Mouse (Mus musculus): ENCODE measurements around the gene Atp6v1g2. TPM values are rescaled to one million over a fixed set of nuclear protein-coding genes. Genes with fewer than 3 reads are reported as not detected.

Gene Atp6v1g2
- polyA plus RNA-seq, 1 experiment = 628 TPM

GRCm38 (mm10) chr17:35242015-35242941 is 8.8 kb downstream of the Atp6v1g2 start:
- Histone ChIP-seq H3K27me3 (ENCODE audit: control insufficient read depth, insufficient read depth, low read length) (no peaks in the 10 kb centered on the region), H3K27ac (ENCODE audit: insufficient read depth, low read length) (peak overlapping the region; percentile 91), H3K4me3 (replicated peaks; ENCODE audit: insufficient read depth, low read depth, low read length) (peak overlapping the region; percentile 77), H3K4me1 (ENCODE audit: control insufficient read depth, insufficient read depth, low read length) (peaks cover 27% of the 10 kb centered on the region)
- DNase-seq = peak; percentile 49 to 56
- under 1% methylated on average over 55 of the region's 55 CpGs for WGBS
- TF ChIP-seq POLR2A (IDR thresholded peaks at IDR 0.05; ENCODE audit: borderline replicate concordance, insufficient read depth, low read length) (peak; percentile 7; the same call in 1 of the 2 replicates), CTCF (IDR thresholded peaks at IDR 0.05; ENCODE audit: borderline replicate concordance, insufficient read depth, low read depth, low read length) (no peak)

GRCm38 (mm10) chr17:35243086-35243485 is 9.6 kb downstream of the Atp6v1g2 start:
- DNase-seq = peak; percentile 70 to 74
- no peak overlapping the region for H3K27ac ChIP-seq (ENCODE audit: insufficient read depth, low read length)
- under 1% methylated on average over 16 of the region's 16 CpGs for WGBS
- peak overlapping the region; percentile 77 for H3K4me3 ChIP-seq (replicated peaks; ENCODE audit: insufficient read depth, low read depth, low read length)
- peaks cover 25% of the 10 kb centered on the region for H3K4me1 ChIP-seq (ENCODE audit: control insufficient read depth, insufficient read depth, low read length)
- no peak for TF ChIP-seq POLR2A (IDR thresholded peaks at IDR 0.05; ENCODE audit: borderline replicate concordance, insufficient read depth, low read length)
- TF ChIP-seq CTCF (IDR thresholded peaks at IDR 0.05; ENCODE audit: borderline replicate concordance, insufficient read depth, low read depth, low read length) = no peak
- no peaks in the 10 kb centered on the region for H3K27me3 ChIP-seq (ENCODE audit: control insufficient read depth, insufficient read depth, low read length)

GRCm38 (mm10) chr17:35244999-35245398 is 11.5 kb downstream of the Atp6v1g2 start:
- Histone ChIP-seq H3K27me3 (ENCODE audit: control insufficient read depth, insufficient read depth, low read length) (no peaks in the 10 kb centered on the region), H3K27ac (ENCODE audit: insufficient read depth, low read length) (no peak overlapping the region), H3K4me1 (ENCODE audit: control insufficient read depth, insufficient read depth, low read length) (peaks cover 25% of the 10 kb centered on the region), H3K4me3 (replicated peaks; ENCODE audit: insufficient read depth, low read depth, low read length) (no peak overlapping the region)
- no peak for DNase-seq
- TF ChIP-seq CTCF (IDR thresholded peaks at IDR 0.05; ENCODE audit: borderline replicate concordance, insufficient read depth, low read depth, low read length) (no peak), POLR2A (IDR thresholded peaks at IDR 0.05; ENCODE audit: borderline replicate concordance, insufficient read depth, low read length) (no peak)
- WGBS = 37% methylated on average over 2 of the region's 2 CpGs

- H3K4me3 ChIP-seq (replicated peaks; ENCODE audit: insufficient read depth, low read depth, low read length) = no peak overlapping the region
- H3K27me3 ChIP-seq (ENCODE audit: control insufficient read depth, insufficient read depth, low read length) = no peaks in the 10 kb centered on the region
- peaks cover 24% of the 10 kb centered on the region for H3K4me1 ChIP-seq (ENCODE audit: control insufficient read depth, insufficient read depth, low read length)
- 59% methylated on average over 15 of the region's 15 CpGs for WGBS
- no peak for DNase-seq
- H3K27ac ChIP-seq (ENCODE audit: insufficient read depth, low read length) = no peak overlapping the region
- peak; percentile 48; the same call in 1 of the 2 replicates for TF ChIP-seq CTCF (IDR thresholded peaks at IDR 0.05; ENCODE audit: borderline replicate concordance, insufficient read depth, low read depth, low read length)
- TF ChIP-seq POLR2A (IDR thresholded peaks at IDR 0.05; ENCODE audit: borderline replicate concordance, insufficient read depth, low read length) = no peak
These were observed 12.5 kb downstream of the Atp6v1g2 start for GRCm38 (mm10) chr17:35245731-35246623.

DNA sequence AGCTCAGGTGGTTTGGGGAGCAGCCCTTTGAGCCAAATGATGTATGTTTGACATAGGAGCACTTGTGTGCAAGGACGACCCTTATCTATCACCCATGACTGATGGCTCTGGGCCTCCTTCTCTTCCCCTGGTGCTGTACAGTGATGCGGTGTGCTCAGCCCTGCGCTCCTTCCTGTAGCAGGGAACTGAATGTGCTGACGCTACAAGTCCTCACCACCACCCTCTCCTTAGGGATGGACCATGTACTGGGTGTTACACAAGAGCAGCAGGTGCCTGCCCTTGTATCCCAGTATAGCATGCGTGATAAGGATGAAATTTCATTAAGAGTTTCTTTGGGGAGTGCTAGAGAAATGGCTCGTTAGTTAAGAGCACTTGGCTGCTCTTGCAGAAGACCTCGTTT is 13.7 kb downstream of the Atp6v1g2 start:
- Histone ChIP-seq H3K27ac (ENCODE audit: insufficient read depth, low read length) (no peak overlapping the region), H3K4me1 (ENCODE audit: control insufficient read depth, insufficient read depth, low read length) (peaks cover 28% of the 10 kb centered on the region), H3K4me3 (replicated peaks; ENCODE audit: insufficient read depth, low read depth, low read length) (no peak overlapping the region), H3K27me3 (ENCODE audit: control insufficient read depth, insufficient read depth, low read length) (no peaks in the 10 kb centered on the region)
- DNase-seq = no peak
- 78% methylated on average over 7 of the region's 7 CpGs for WGBS
- no peak for TF ChIP-seq CTCF (IDR thresholded peaks at IDR 0.05; ENCODE audit: borderline replicate concordance, insufficient read depth, low read depth, low read length)
- TF ChIP-seq POLR2A (IDR thresholded peaks at IDR 0.05; ENCODE audit: borderline replicate concordance, insufficient read depth, low read length) = no peak

DNA sequence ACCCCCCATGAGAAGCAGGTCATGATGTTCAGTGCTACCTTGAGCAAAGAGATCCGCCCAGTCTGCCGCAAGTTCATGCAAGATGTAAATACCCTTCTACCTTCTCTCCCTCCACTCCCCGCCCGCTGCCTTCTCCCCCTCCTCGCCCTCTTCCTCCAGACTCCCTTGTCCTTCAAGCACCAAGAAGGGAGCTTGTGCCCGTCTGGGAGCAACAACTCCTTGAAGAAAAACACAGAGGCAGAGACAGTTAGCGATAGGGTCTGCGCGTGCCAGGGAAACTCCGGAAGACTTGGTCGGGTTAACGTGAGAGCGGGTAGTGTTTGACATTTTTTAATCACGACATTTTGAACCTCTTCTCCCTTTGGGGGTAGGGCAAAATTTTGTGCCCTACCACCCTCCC is 15.5 kb downstream of the Atp6v1g2 start:
- DNase-seq = no peak
- H3K4me1 ChIP-seq (ENCODE audit: control insufficient read depth, insufficient read depth, low read length) = peaks cover 38% of the 10 kb centered on the region
- WGBS = 82% methylated on average over 14 of the region's 14 CpGs
- no peaks in the 10 kb centered on the region for H3K27me3 ChIP-seq (ENCODE audit: control insufficient read depth, insufficient read depth, low read length)
- H3K4me3 ChIP-seq (replicated peaks; ENCODE audit: insufficient read depth, low read depth, low read length) = no peak overlapping the region
- TF ChIP-seq CTCF (IDR thresholded peaks at IDR 0.05; ENCODE audit: borderline replicate concordance, insufficient read depth, low read depth, low read length) (no peak), POLR2A (IDR thresholded peaks at IDR 0.05; ENCODE audit: borderline replicate concordance, insufficient read depth, low read length) (no peak)
- H3K27ac ChIP-seq (ENCODE audit: insufficient read depth, low read length) = no peak overlapping the region

GRCm38 (mm10) chr17:35249451-35250197 is 16.2 kb downstream of the Atp6v1g2 start:
- TF ChIP-seq CTCF (IDR thresholded peaks at IDR 0.05; ENCODE audit: borderline replicate concordance, insufficient read depth, low read depth, low read length) (no peak), POLR2A (IDR thresholded peaks at IDR 0.05; ENCODE audit: borderline replicate concordance, insufficient read depth, low read length) (no peak)
- 52% methylated on average over 19 of the region's 19 CpGs for WGBS
- H3K4me3 ChIP-seq (replicated peaks; ENCODE audit: insufficient read depth, low read depth, low read length) = no peak overlapping the region
- H3K27ac ChIP-seq (ENCODE audit: insufficient read depth, low read length) = no peak overlapping the region
- H3K4me1 ChIP-seq (ENCODE audit: control insufficient read depth, insufficient read depth, low read length) = peaks cover 31% of the 10 kb centered on the region
- DNase-seq = no peak
- H3K27me3 ChIP-seq (ENCODE audit: control insufficient read depth, insufficient read depth, low read length) = no peaks in the 10 kb centered on the region

All from cerebellum, adult 2 months (tissue).